Mouse (Mus musculus) stomach, postnatal 0 days (tissue): Measurements from ENCODE around the gene Gm5294.

Source experiments
- CTCF ChIP-seq: IDR thresholded peaks from 2 replicates; pipeline ENCODE4 v1.5.1; 2016; ENCODE audit warnings: antibody characterized with exemption, low read depth, mild to moderate bottlenecking, moderate library complexity
- EP300 ChIP-seq: optimal IDR thresholded peaks from 2 replicates; pipeline ENCODE3; 2016; ENCODE audit warnings: antibody characterized with exemption

GRCm38 (mm10) chr5:138787648-138788047, 32.2 kb upstream of the Gm5294 start:
- TF ChIP-seq CTCF (no peak), EP300 (no peak)
